Mouse (Mus musculus) bone marrow, adult 2 months (tissue): Measurements from ENCODE around the gene Fam151b. TPM values are rescaled to one million over a fixed set of nuclear protein-coding genes. Genes with fewer than 3 reads are reported as not detected.
A peak's percentile ranks its signal among the peaks of the same experiment; 100 is the strongest.

ENCODE experiments used
- H3K27ac ChIP-seq: fragments of 200-500 bp; 2 replicates; pipeline ENCODE4 v1.5.1; 2012; ENCODE audit warnings: low read depth, mild to moderate bottlenecking, control low read depth, inconsistent platforms, low read length; ENCODE audit not compliant: control insufficient read depth, poor library complexity, insufficient read depth
- H3K4me1 ChIP-seq: fragments of 200-500 bp; 2 replicates; pipeline ENCODE4 v1.6.1; 2011; ENCODE audit warnings: low read length; ENCODE audit not compliant: control insufficient read depth, insufficient read depth
- H3K4me3 ChIP-seq: fragments of 200-500 bp; replicated peaks from 2 replicates; pipeline ENCODE3; 2011; ENCODE audit warnings: mild to moderate bottlenecking, low read depth, low read length, control low read depth; ENCODE audit not compliant: control insufficient read depth
- CTCF ChIP-seq: fragments of 200-500 bp; IDR thresholded peaks from 2 replicates; pipeline ENCODE4 v1.5.1; 2011; ENCODE audit warnings: low read length, control low read depth; ENCODE audit not compliant: control insufficient read depth, insufficient read depth
- POLR2A ChIP-seq: fragments of 200-500 bp; IDR thresholded peaks from 2 replicates; pipeline ENCODE4 v1.6.1; 2011; ENCODE audit warnings: low read depth, mild to moderate bottlenecking, control low read depth, low read length, borderline replicate concordance; ENCODE audit not compliant: control insufficient read depth
- WGBS: fragments of 180-500 bp; shearing (Covaris S2); methylation state at CpG from one replicate; pipeline ENCODE4 v1.1.7; 2018; 5-methylcytosine and 5-hydroxymethylcytosine counted together
- polyA plus RNA-seq: library from polyadenylated mRNA; stranded (reverse); fragments of >200 nt; gene quantifications from 2 replicates; pipeline ENCODE4 v1.2.4, GENCODE M21; 2011; ENCODE audit warnings: low replicate concordance; ENCODE audit not compliant: missing spikeins, insufficient read depth, insufficient read length

Fam151b gene
- polyA plus RNA-seq, 1 experiment, result 7.2 TPM

- WGBS, result 86% methylated on average over 10 of the region's 10 CpGs
- Histone ChIP-seq H3K4me1 (no peaks in the 10 kb centered on the region), H3K27ac (no peak overlapping the region), H3K4me3 (no peak overlapping the region)
- TF ChIP-seq CTCF (no peak), POLR2A (no peak)
Observed at GRCm38 (mm10) chr13:92438656-92439055, 45.2 kb downstream of the Fam151b start.

- TF ChIP-seq CTCF (no peak), POLR2A (no peak)
- 46% methylated on average over 4 of the region's 4 CpGs for WGBS
Observed at GRCm38 (mm10) chr13:92427351-92427855, 56.4 kb downstream of the Fam151b start.

GRCm38 (mm10) chr13:92426294-92427051 is 57.3 kb downstream of the Fam151b start:
- TF ChIP-seq POLR2A (no peak), CTCF (no peak)
- Histone ChIP-seq H3K27ac (no peak overlapping the region), H3K4me3 (no peak overlapping the region), H3K4me1 (no peaks in the 10 kb centered on the region)
- 2% methylated on average over 92 of the region's 92 CpGs for WGBS

More at GRCm38 (mm10) chr13:92427351-92427855, 56.4 kb downstream of the Fam151b start:
- Histone ChIP-seq H3K4me1 (no peaks in the 10 kb centered on the region), H3K27ac (no peak overlapping the region), H3K4me3 (no peak overlapping the region)

- 2% methylated on average over 54 of the region's 54 CpGs for WGBS
- no peak within 1 kb of the TSS for H3K27ac ChIP-seq
- TF ChIP-seq POLR2A (0 out of 2 replicates have a peak, but pooled peaks have one; percentile 11), CTCF (no peak)
- H3K4me1 ChIP-seq, result no peaks in the 10 kb centered on the region
- H3K4me3 ChIP-seq, result no peak within 1 kb of the TSS
Observed at GRCm38 (mm10) chr13:92425758-92426264, 58.0 kb downstream of the Fam151b start, which contains the start of gene Ankrd34b. Ankrd34b (plus strand) TSS chr13:92425896.

- Histone ChIP-seq H3K4me3 (no peak overlapping the region), H3K4me1 (no peaks in the 10 kb centered on the region), H3K27ac (no peak overlapping the region)
- WGBS, result 47% methylated on average over 3 of the region's 3 CpGs
- no peak for TF ChIP-seq POLR2A
- no peak for TF ChIP-seq CTCF
Observed at GRCm38 (mm10) chr13:92423711-92424110, 60.1 kb downstream of the Fam151b start.

GRCm38 (mm10) chr13:92419630-92420029 is 64.2 kb downstream of the Fam151b start:
- H3K27ac ChIP-seq, result no peak overlapping the region
- 75% methylated on average over 11 of the region's 11 CpGs for WGBS
- H3K4me1 ChIP-seq, result no peaks in the 10 kb centered on the region
- no peak overlapping the region for H3K4me3 ChIP-seq
- TF ChIP-seq POLR2A (no peak), CTCF (no peak)

GRCm38 (mm10) chr13:92410486-92410885 is 73.3 kb downstream of the Fam151b start:
- no peak overlapping the region for H3K4me3 ChIP-seq
- H3K4me1 ChIP-seq, result no peaks in the 10 kb centered on the region
- WGBS, result 73% methylated on average over 2 of the region's 2 CpGs
- TF ChIP-seq CTCF, result no peak
- TF ChIP-seq POLR2A, result no peak
- no peak overlapping the region for H3K27ac ChIP-seq

GRCm38 (mm10) chr13:92403496-92403895 is 80.3 kb downstream of the Fam151b start:
- H3K27ac ChIP-seq, result no peak overlapping the region
- H3K4me3 ChIP-seq, result no peak overlapping the region
- TF ChIP-seq POLR2A (no peak), CTCF (no peak)
- 78% methylated on average over 3 of the region's 3 CpGs for WGBS
- no peaks in the 10 kb centered on the region for H3K4me1 ChIP-seq

- WGBS, result 73% methylated on average over 2 of the region's 2 CpGs
- Histone ChIP-seq H3K27ac (no peak overlapping the region), H3K4me1 (no peaks in the 10 kb centered on the region), H3K4me3 (no peak overlapping the region)
- TF ChIP-seq CTCF, result no peak
- TF ChIP-seq POLR2A, result no peak
Observed at GRCm38 (mm10) chr13:92402063-92402462, 81.8 kb downstream of the Fam151b start.

Other genes with a start within 250 kb of the Fam151b start
- 1.7 TPM in 1 of 2 replicates, not detected in the other for gene Gm20379, start 178.0 kb downstream of the Fam151b start, polyA plus RNA-seq
- 8.9 and 10.0 TPM in 2 replicates for gene Dhfr, start 129.3 kb downstream of the Fam151b start, polyA plus RNA-seq
- 25.4 and 35.5 TPM in 2 replicates for gene Msh3, start 129.0 kb downstream of the Fam151b start, polyA plus RNA-seq
- 0.77 TPM in 1 of 2 replicates, not detected in the other for gene Ankrd34b, start 58.1 kb downstream of the Fam151b start, polyA plus RNA-seq
- gene Zfyve16, start 46.9 kb upstream of the Fam151b start, polyA plus RNA-seq, result 1.8 and 5.2 TPM in 2 replicates
- not detected in 2 replicates for gene Spz1, start 92.2 kb upstream of the Fam151b start, polyA plus RNA-seq
- 17.2 and 17.4 TPM in 2 replicates for gene Serinc5, start 127.1 kb upstream of the Fam151b start, polyA plus RNA-seq